Mouse (Mus musculus): ENCODE data around the gene Tspan14. TPM values are rescaled to one million over a fixed set of nuclear protein-coding genes. Genes with fewer than 3 reads are reported as not detected.
A peak's percentile ranks its signal among the peaks of the same experiment; 100 is the strongest.

Tspan14 gene
- polyA plus RNA-seq, 1 experiment from 2014 or later, result 42.0 TPM

DNA sequence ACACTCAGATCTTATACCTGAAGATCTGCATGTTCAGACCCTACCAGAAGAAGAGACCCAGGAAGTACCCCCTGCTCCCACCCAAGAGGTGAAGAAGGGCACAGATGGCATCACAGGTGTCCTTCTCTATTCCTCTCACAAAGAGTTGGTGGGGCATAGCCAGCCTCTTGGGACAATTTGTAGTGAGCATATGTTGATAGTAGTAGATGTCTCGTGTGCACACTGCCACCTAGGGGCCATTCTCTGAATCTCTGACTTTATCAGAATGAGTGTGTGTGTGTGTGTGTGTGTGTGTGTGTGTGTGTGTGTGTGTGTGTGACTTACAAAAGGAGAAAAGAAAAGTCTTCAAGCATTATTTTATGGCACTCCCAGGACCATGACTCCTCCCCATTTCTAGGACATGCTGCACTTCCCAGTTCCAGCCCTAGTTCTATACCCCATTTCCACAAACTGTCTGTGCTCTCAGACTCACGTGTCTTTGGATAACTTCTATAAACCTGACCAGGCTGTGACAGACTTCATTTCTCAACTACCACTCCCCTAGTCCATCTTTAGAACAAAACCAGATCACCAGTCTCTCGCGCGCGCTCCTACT is 8.6 kb upstream of the Tspan14 start:
- Histone ChIP-seq H3K9ac (no peak overlapping the region), H3K4me1 (peaks cover 11% of the 10 kb centered on the region), H3K36me3 (no peaks in the 10 kb centered on the region), H3K4me2 (no peak overlapping the region), H3K27ac (replicated peaks) (no peak overlapping the region), H3K27me3 (replicated peaks) (no peaks in the 10 kb centered on the region), H3K4me3 (no peak overlapping the region), H3K9me3 (no peaks in the 10 kb centered on the region)
- no peak for ATAC-seq (ENCODE audit: extremely low read depth, insufficient number of reproducible peaks, low FRiP score, low TSS enrichment)
- 76% methylated on average over 6 of the region's 6 CpGs for WGBS

DNA sequence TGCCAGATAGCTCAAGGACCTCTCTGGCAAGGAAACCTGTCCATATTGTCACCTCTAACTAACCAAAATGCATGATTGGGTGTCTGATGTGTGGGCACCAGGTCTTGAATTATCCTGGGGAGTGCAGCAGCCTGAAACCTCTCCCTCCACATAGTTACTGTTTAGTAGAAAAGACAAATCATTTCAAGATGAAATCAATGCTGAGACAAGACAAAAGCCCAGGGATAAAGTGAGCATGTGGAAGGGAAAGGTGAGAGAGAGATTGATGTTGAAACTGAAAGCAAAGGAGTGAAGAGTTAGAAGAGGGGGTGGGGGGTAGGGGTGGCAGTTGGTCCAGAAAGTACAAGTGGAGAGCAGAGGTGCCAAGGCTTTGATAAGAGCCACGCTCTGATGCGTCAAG is 1.4 kb upstream of the Tspan14 start:
- peak overlapping the region; percentile 79; the same call in 1 of the 2 replicates for H3K4me3 ChIP-seq

DNA sequence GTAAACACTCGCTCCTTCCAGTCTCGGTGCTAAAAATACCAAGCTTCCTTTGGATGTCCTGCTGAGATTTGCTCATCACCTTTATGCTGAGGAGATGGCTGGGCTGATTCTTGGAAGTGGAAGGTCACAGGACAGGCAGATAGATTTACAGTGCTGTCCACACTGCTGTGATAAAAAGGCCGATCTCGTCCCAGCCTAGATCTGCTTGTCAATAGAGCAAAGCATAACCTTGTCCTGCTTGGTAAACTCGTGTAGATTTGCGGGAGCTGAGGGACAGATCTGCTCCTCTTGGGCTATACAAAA is 942 bp upstream of the Tspan14 start:
- no peak for ATAC-seq (ENCODE audit: extremely low read depth, insufficient number of reproducible peaks, low FRiP score, low TSS enrichment)
- Histone ChIP-seq H3K4me2 (peak overlapping the region; percentile 95), H3K27me3 (replicated peaks) (no peaks in the 10 kb centered on the region), H3K36me3 (no peaks in the 10 kb centered on the region), H3K9ac (peak overlapping the region; percentile 80), H3K9me3 (no peaks in the 10 kb centered on the region), H3K4me3 (peak overlapping the region; percentile 79), H3K27ac (replicated peaks) (peak overlapping the region; percentile 85), H3K4me1 (peaks cover 44% of the 10 kb centered on the region)
- 5% methylated on average over 6 of the region's 6 CpGs for WGBS

More for the DNA sequence above, 1.4 kb upstream of the Tspan14 start:
- H3K9ac ChIP-seq, result no peak overlapping the region
- no peak for ATAC-seq (ENCODE audit: extremely low read depth, insufficient number of reproducible peaks, low FRiP score, low TSS enrichment)
- H3K4me2 ChIP-seq, result peak overlapping the region; percentile 95
- H3K9me3 ChIP-seq, result no peaks in the 10 kb centered on the region
- WGBS, result 61% methylated on average over 2 of the region's 2 CpGs
- peaks cover 39% of the 10 kb centered on the region for H3K4me1 ChIP-seq
- no peaks in the 10 kb centered on the region for H3K36me3 ChIP-seq
- no peak overlapping the region for H3K27ac ChIP-seq (replicated peaks)
- no peaks in the 10 kb centered on the region for H3K27me3 ChIP-seq (replicated peaks)

DNA sequence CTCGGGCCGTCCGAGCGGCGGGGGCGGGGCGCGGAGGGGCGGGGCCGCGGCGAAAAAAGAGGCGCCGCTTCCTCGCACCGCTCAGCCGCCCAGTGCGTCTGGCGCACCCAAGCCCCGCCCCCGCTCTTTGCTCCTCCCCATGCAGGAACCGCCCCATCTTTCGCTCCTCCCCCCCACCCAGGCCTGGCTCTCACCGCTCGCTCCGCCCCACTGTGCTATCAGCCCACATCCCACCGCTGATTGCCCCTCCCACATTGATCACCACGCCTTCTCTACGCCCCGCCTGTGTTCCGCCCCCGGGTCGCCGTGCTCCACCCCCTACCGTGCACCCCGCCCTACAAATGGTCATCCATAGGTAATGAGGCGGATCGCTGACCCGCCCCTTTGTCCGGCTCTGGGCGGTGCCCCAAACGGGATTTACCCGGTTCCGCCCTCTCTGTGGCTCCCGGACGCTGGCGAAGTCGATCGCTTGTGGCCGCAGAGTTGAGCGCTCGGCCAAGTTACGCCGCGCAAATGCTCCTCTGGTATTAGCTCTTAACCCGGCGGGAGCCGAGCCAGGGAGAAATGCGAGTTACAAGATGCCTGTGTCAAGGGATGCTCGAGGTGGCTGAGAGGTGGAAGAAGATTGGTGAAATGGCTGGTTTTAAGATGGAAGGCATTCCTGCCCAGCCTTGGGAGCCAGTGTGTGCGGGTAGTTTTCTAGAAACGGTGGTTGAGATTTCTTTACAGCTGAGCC is 423 bp upstream of the Tspan14 start:
- Histone ChIP-seq H3K4me3 (peak overlapping the region; percentile 79), H3K4me2 (peak overlapping the region; percentile 95), H3K9ac (peak overlapping the region; percentile 94), H3K9me3 (no peaks in the 10 kb centered on the region), H3K4me1 (peaks cover 50% of the 10 kb centered on the region), H3K27me3 (replicated peaks) (no peaks in the 10 kb centered on the region), H3K36me3 (no peaks in the 10 kb centered on the region), H3K27ac (replicated peaks) (peak overlapping the region; percentile 87)
- peak; percentile 93 for ATAC-seq (ENCODE audit: extremely low read depth, insufficient number of reproducible peaks, low FRiP score, low TSS enrichment)
- WGBS, result under 1% methylated on average over 56 of the region's 62 CpGs

DNA sequence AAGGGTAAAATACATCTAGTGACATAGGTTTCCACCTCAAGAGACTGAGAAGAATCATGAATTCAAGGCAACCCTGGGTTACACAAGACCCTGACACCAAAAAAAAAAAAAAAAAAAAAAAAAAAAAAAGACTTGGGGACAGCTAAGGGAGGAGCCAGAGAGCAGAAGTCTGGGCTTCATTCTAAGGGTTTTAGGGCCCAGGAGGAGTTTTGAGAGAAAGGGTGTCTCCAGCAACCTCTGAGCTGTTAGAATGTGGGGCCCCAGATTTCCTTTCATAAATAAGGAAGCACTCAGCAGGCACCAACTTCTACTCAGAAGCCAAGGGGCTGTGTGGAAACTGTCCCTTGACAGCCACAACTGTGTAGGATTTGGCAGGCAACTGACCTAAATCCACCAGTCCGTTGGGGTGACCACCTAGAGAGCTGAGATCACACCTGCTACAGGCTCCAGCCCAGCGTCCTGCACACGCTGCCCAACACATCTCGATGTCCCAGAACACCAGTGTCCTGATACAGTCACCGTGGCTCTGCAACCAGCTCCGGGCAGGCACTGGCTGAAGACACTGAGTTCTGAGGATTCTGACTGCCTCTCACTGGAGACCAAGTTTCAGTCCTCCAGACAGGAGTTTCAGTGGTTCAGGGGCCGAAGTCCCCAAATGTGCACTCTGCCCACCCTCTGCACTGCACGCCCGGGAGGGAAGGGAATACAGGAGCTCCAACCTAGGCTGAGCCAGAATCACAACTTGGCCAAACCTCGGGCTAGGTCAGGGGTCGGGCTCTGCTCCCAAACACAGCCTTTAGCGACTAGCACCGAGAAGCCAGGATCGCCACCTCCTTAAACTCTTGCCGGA is 875 bp downstream of the Tspan14 start:
- Histone ChIP-seq H3K27ac (replicated peaks) (peak overlapping the region; percentile 87), H3K9me3 (no peaks in the 10 kb centered on the region), H3K27me3 (replicated peaks) (no peaks in the 10 kb centered on the region), H3K9ac (peak overlapping the region; percentile 94), H3K4me3 (peak overlapping the region; percentile 79), H3K4me2 (peak overlapping the region; percentile 95), H3K36me3 (no peaks in the 10 kb centered on the region), H3K4me1 (peaks cover 54% of the 10 kb centered on the region)
- under 1% methylated on average over 15 of the region's 15 CpGs for WGBS
- ATAC-seq (ENCODE audit: extremely low read depth, insufficient number of reproducible peaks, low FRiP score, low TSS enrichment), result no peak

DNA sequence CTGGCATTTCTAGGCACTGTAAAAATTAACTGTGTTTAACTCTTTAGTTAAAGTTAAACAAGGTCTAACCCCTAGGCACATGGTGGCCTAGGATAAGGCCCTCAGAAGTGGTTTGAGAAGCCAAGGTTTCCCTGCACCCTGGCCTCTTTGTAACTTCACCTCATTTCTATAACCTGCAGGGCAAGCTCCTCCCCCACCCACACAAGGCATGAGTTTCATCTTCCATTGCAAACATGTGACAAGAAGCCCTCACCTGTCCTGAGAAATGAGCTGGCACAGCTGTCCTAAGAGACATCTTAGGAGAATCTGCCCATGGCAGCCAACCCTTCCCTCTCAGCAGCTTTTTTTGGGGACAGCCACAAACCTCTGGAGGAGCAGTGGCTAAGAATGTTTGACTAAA is 1.7 kb downstream of the Tspan14 start:
- Histone ChIP-seq H3K4me2 (peak overlapping the region; percentile 95), H3K9ac (peak overlapping the region; percentile 94), H3K27ac (replicated peaks) (no peak overlapping the region), H3K4me1 (peaks cover 62% of the 10 kb centered on the region), H3K36me3 (no peaks in the 10 kb centered on the region), H3K4me3 (peak overlapping the region; percentile 79), H3K27me3 (replicated peaks) (no peaks in the 10 kb centered on the region), H3K9me3 (no peaks in the 10 kb centered on the region)
- ATAC-seq (ENCODE audit: extremely low read depth, insufficient number of reproducible peaks, low FRiP score, low TSS enrichment), result no peak

DNA sequence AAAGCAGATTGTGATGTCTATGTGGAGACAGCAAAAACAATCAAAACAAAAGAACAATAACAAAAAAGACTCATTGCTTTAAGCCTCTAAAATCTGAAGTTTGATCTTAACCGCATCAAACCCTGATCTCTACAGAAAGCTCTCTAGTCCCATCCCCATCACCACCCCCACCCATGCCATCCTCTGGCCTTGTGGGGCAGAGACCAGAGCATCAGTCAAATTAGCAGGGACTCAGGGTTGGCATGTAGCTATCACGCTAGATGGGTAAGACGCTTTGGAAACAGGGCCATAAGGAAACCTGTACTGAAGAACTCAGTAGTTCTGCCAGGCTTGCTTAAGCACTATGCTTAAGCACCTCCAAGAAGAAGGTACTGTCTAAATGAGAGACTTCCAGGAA is 2.4 kb downstream of the Tspan14 start:
- Histone ChIP-seq H3K4me2 (peak overlapping the region; percentile 95), H3K9ac (no peak overlapping the region), H3K4me1 (peaks cover 68% of the 10 kb centered on the region), H3K27ac (replicated peaks) (no peak overlapping the region), H3K36me3 (no peaks in the 10 kb centered on the region), H3K27me3 (replicated peaks) (no peaks in the 10 kb centered on the region), H3K9me3 (no peaks in the 10 kb centered on the region), H3K4me3 (peak overlapping the region; percentile 79; the same call in 1 of the 2 replicates)
- ATAC-seq (ENCODE audit: extremely low read depth, insufficient number of reproducible peaks, low FRiP score, low TSS enrichment), result no peak
- WGBS, result 94% methylated on average over 3 of the region's 3 CpGs

DNA sequence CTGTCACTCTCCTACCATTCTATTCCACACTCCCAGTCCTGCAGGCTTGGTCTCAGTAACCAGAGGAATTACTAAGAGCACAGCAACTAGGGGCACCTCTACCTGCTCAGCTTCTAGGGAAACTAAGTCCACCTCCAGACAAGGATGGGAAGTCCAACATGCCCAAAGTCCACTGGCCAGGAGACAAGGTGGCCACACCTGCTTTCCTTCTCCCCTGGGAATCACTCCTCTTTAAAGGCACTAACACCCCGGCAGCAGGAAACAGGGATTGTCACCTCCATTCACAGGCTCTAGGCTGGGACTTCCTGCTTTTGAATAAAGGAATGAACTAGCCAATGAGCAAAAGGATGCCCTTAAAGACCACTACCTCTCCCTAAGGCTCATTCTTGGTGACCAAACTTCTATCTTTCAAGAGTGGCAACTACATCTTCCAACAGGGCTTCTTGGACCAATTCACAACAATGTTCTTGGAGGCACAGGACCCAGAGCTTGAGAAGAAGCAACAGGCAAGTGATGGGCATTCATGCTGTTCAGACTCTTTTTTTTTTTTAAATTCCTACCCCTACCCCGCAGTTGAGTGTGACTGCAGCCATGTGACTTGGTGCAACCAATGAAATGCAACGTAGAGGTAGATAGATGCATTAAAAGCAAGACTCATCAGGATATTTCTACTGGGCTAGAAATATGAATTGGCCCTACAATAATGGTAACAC is 3.0 kb downstream of the Tspan14 start:
- no peaks in the 10 kb centered on the region for H3K36me3 ChIP-seq
- H3K27me3 ChIP-seq (replicated peaks), result no peaks in the 10 kb centered on the region
- peaks cover 74% of the 10 kb centered on the region for H3K4me1 ChIP-seq
- 48% methylated on average over 3 of the region's 3 CpGs for WGBS
- no peak overlapping the region for H3K27ac ChIP-seq (replicated peaks)
- no peaks in the 10 kb centered on the region for H3K9me3 ChIP-seq
- no peak for ATAC-seq (ENCODE audit: extremely low read depth, insufficient number of reproducible peaks, low FRiP score, low TSS enrichment)
- H3K9ac ChIP-seq, result no peak overlapping the region
- H3K4me3 ChIP-seq, result 0 out of 2 replicates have a peak overlapping the region, but pooled peaks have one; percentile 4
- H3K4me2 ChIP-seq, result peak overlapping the region; percentile 95

DNA sequence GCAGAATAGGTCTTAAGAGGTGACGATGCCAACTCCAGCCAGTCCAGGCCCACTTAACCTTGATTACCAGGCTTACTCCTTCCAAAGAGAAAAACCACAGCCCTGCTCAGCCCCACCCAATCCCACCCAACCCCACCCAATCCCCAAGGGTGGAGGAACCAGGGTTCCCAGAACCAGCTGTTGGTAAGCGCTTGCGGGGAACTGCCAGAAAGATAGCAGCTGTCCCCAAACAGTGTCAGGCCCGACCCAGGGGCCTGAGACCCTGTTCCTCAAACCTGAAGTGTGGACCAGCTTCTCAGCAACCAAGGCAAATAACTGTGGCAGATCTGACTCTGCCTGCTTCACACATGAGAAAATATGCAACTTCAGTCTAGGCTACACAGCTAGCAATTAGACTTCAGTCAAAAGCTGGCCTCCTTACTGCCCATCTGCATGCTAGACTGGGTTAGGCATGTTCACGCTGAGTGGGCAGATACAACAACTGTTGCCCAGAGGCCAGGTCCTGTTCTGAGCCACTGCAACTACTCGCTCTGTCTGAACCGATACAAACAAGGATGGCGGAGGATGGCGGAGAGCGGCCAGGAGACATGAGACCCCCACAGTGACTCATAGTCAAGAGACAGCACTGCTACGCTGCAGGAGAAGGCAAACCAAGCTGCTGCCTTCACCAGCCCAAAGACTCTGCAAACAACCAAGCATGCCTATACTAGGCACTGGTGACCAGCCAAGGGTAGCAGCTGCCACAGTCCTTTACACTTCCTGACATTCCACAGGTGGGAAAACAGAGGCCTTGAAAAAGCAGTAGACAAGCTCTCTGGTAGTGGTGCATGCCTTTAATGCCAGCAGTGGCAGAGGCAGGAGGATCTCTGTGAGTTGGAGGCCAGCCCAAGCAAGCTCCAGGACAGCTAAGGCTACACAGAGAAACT is 4.0 kb downstream of the Tspan14 start:
- Histone ChIP-seq H3K4me1 (peaks cover 77% of the 10 kb centered on the region), H3K9me3 (no peaks in the 10 kb centered on the region), H3K9ac (no peak overlapping the region; the same call in 1 of the 2 replicates), H3K36me3 (no peaks in the 10 kb centered on the region), H3K4me3 (no peak overlapping the region), H3K27ac (replicated peaks) (0 out of 2 replicates have a peak overlapping the region, but pooled peaks have one; percentile 12), H3K4me2 (peak overlapping the region; percentile 95), H3K27me3 (replicated peaks) (no peaks in the 10 kb centered on the region)
- ATAC-seq (ENCODE audit: extremely low read depth, insufficient number of reproducible peaks, low FRiP score, low TSS enrichment), result no peak
- WGBS, result 76% methylated on average over 11 of the region's 11 CpGs

DNA sequence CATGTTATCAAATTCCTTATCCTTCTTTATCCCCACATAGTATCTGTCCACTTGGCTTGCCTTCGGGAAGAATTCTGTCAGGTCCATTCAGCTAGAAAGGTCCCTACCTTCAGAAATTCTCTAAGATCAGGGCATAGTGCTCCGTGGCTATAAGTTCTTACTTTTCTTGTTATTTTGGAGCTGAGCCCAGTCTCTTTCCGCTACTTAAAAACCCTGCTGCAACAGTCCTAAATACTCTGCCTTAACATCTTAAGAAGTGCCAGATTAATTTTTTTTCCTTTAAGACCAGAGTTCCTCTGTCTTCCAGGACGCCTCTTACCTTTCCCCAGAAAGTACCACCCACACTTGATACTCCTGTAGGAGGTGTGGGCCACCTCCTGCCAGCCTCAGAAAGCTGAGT is 6.4 kb downstream of the Tspan14 start:
- H3K4me3 ChIP-seq, result no peak overlapping the region
- 40% methylated on average over 4 of the region's 4 CpGs for WGBS
- H3K9ac ChIP-seq, result peak overlapping the region; percentile 37; the same call in 1 of the 2 replicates
- H3K36me3 ChIP-seq, result no peaks in the 10 kb centered on the region
- no peak for ATAC-seq (ENCODE audit: extremely low read depth, insufficient number of reproducible peaks, low FRiP score, low TSS enrichment)
- H3K9me3 ChIP-seq, result no peaks in the 10 kb centered on the region
- peak overlapping the region; percentile 19; the same call in 1 of the 2 replicates for H3K4me2 ChIP-seq
- peak overlapping the region; percentile 54 for H3K27ac ChIP-seq (replicated peaks)
- no peaks in the 10 kb centered on the region for H3K27me3 ChIP-seq (replicated peaks)
- H3K4me1 ChIP-seq, result peaks cover 90% of the 10 kb centered on the region
